Mouse (Mus musculus): ENCODE measurements at regions not wholly inside any gene's neighbourhood (a gene's known extent, or its start where the extent isn't known, plus 50 kb on each side); places are given as distances from the start of the nearest gene placed in this dataset.

DNA sequence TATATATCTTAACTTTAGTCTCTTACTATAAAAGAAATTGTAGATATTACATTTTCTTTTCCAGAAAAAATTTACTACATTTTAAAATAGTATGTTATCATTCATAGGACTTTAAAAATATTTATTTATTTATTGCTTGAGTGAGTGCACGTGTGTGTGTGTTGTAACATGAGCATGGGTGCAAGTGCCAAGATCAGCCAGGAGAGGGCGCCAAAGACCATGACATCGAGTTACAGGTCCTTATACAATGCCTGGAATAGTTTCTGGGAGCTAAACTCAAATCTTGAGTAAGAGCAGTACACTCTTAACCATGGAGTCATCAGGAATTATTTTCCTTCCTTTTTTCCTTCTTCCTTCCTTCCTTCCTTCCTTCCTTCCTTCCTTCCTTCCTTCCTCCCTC lies 185.4 kb upstream of the Mageb4 start:
- DNase-seq, result peak; percentile 57 to 60

Data from cerebellum, postnatal 10 days (tissue).